Mouse (Mus musculus) left cerebral cortex, adult 9 months (tissue): ENCODE data around the gene Thap11.

ENCODE experiments used
- DNase-seq, 2 experiments: peaks; one replicate each; pipeline ENCODE4 v3.0.0; 2022; ENCODE audit warnings: low spot score in 2 of 2

The Thap11 gene

GRCm38 (mm10) chr8:105852146-105852729 is 2.7 kb upstream of the Thap11 start:
- DNase-seq: no peak

- DNase-seq: no peak
Observed at GRCm38 (mm10) chr8:105853178-105853577, 1.8 kb upstream of the Thap11 start, which contains the start of gene Cenpt. Cenpt (minus strand) TSS chr8:105853278.

GRCm38 (mm10) chr8:105854303-105854702 is 629 bp upstream of the Thap11 start:
- DNase-seq: no peak

- DNase-seq: peak in 1 of 2 experiments; percentile 56
Observed at GRCm38 (mm10) chr8:105855248-105856167, 576 bp downstream of the Thap11 start.

- no peak for DNase-seq
Observed at GRCm38 (mm10) chr8:105856168-105856835, 1.4 kb downstream of the Thap11 start.

GRCm38 (mm10) chr8:105858495-105858894 is 3.6 kb downstream of the Thap11 start:
- DNase-seq: no peak

- DNase-seq: no peak
Observed at GRCm38 (mm10) chr8:105859314-105859713, 4.4 kb downstream of the Thap11 start.

GRCm38 (mm10) chr8:105860143-105860981 is 5.4 kb downstream of the Thap11 start, which contains the start of gene Nutf2:
Nutf2 (plus strand) TSS chr8:105860580.
- peak; percentile 95 for DNase-seq

- DNase-seq: no peak
Observed at GRCm38 (mm10) chr8:105861951-105862350, 7.0 kb downstream of the Thap11 start.

- DNase-seq: no peak
Observed at GRCm38 (mm10) chr8:105866364-105867029, 11.6 kb downstream of the Thap11 start.

GRCm38 (mm10) chr8:105874301-105874700 is 19.4 kb downstream of the Thap11 start:
- no peak for DNase-seq

GRCm38 (mm10) chr8:105880754-105881520 is 26.0 kb downstream of the Thap11 start, which contains the start of gene Edc4:
Edc4 (plus strand) TSS chr8:105880881.
- peak; percentile 52 to 89 for DNase-seq

GRCm38 (mm10) chr8:105889756-105890465 is 35.0 kb downstream of the Thap11 start:
- no peak for DNase-seq

GRCm38 (mm10) chr8:105890870-105891269 is 35.9 kb downstream of the Thap11 start:
- peak in 1 of 2 experiments; percentile 58 for DNase-seq

GRCm38 (mm10) chr8:105892432-105892831 is 37.5 kb downstream of the Thap11 start:
- DNase-seq: peak in 1 of 2 experiments; percentile 48

- DNase-seq: peak; percentile 68 to 88
Observed at GRCm38 (mm10) chr8:105893339-105893738, 38.4 kb downstream of the Thap11 start, which contains the start of gene Nrn1l. Nrn1l (plus strand) TSS chr8:105893567.

GRCm38 (mm10) chr8:105897801-105898480 is 43.0 kb downstream of the Thap11 start:
- DNase-seq: no peak

- peak; percentile 64 to 90 for DNase-seq
Observed at GRCm38 (mm10) chr8:105900180-105900940, 45.4 kb downstream of the Thap11 start, which contains the start of gene Pskh1. Pskh1 (plus strand) TSS chr8:105900441.
